Mouse (Mus musculus): ENCODE data around the gene Klhdc7a.

The Klhdc7a gene

DNA sequence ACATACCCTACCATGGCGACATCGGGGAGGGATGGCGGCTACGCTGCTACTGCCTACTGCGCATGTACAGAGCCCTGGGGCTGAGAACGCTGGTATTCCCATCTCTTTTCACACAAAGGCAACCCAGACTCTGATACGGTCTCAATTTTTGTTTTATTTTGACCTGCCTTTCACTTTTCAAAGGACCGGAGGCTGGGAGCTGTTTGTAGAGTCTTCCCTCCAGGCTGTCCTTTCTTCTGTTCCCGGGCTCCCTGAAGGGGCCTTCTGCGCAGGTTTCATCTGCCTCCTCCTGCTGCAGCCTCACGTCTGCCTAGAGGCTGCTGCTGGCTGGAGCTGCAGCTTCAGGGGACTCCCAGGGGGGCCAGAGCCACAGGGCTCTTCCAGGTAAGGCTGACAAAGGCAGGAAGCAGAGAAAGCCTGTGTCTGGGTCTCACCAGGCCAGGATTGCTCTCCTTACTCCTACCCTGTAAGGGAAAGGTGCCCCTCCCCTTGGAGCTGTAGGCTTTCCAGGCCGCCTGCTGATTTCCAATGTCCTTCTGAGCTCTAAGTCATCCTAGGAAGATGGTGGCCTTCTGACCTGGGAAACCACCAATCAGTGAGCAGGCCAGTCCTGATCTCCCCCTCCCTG, 7.6 kb downstream of the Klhdc7a start:
- no peak for DNase-seq (ENCODE audit: low spot score)

DNA sequence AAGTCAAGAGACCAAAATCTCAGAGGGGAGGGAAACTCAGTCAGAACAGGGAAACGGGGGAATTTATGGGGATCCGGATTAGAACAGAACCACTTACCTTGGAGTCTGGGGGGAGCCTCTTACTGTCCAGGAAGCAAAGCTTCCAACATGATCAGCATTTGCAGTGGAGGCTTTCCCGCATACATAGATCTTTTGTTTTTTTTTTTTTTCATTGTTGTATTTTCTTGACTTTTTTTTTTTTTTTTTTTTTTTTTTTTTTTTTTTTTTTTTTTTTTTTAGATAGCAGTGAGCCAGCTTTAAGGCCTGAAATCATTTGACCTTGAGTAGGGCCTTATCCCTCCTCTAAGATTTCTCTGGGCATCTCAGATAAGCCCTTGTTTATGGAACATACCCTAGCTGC, 8.6 kb downstream of the Klhdc7a start:
- no peak for DNase-seq (ENCODE audit: low spot score)

DNA sequence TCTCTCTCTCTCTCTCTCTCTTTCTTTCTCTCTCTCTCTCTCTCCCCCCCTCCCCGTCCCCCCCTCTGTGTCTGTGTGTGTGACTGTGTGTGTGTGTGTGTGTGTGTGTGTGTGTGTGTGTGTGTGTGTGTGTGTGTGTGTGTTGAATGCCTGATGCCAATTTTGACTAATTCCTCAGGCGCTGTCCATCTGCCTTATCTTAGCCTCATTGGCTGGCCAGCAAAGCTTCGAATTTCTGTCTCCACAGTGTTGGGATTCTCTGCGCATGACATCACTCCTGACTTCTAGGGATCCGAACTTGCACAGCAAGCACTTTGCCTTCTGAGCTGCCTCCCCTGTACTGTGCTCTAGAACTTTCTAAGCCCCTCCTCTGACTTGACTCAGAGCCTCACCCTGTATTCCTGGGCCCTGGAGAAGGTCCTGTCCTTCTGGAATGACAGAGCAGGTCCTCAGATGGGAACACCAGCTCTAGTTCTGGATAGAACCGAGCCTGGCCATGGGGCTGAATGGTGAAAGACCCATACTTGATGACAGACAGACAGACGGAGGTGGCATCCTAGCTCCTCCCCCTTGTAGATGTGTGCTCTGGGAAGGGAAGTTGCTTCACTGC, 16.8 kb downstream of the Klhdc7a start:
- DNase-seq (ENCODE audit: low spot score), result no peak

DNA sequence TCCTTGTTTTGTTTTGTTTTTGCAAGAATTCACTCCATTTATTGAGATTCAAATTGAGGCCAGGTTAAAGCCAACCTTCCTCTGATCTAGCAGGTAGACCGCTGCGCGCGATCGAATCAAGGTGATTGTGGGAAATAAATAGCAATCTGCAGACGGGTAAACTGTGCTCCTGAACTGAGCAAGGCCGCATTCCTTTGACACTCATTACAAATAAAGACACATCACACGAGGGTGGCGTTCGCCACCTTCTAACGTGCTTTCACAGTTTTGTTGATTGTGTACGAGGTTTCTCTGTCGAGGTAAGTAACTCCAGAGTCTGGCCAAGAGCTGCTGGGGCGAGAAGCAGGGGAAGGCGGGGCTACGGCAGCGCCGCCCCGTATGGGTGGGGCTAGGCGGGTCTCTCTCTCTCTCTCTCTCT, 17.4 kb downstream of the Klhdc7a start:
- DNase-seq (ENCODE audit: low spot score), result no peak

DNA sequence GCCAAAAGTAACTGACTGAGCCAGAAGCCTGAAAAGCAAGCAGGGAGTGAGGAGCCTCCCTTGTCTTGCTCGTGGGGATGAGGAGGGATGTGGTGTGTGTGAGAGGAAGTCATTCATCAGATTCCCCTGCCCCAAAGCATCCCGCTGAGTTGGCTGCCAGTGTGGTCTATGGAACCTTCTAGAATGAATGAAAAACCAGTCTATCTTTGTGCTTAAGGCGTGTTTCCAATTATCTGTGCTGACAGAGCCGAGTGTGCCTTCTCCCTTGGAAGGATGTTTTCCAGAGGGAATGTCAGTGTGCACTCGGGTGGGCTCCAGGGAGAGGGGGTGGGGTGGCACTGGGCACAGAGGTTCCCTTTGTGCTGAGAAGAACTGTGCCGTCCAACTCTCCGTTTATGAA, 19.2 kb downstream of the Klhdc7a start:
- no peak for DNase-seq (ENCODE audit: low spot score)

DNA sequence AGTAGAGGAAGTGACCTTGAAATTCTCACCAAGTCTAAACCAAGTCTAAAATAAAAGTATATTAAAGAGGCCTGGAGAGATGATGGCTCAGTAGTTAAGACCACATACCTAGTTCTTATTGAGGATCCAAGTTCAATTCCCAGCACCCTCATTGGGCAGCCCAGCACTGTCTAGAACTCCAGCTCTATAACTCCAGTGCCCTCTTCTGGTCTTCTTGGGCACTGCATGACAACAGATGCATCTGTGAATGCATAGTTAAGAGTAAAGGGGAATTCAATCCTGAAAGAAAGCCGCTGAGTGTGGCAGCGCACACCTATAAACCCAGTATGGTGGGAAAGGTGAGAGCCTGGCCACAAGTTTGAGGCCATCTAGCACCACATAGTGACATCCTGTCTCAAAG, 20.5 kb downstream of the Klhdc7a start:
- no peak for DNase-seq (ENCODE audit: low spot score)

DNA sequence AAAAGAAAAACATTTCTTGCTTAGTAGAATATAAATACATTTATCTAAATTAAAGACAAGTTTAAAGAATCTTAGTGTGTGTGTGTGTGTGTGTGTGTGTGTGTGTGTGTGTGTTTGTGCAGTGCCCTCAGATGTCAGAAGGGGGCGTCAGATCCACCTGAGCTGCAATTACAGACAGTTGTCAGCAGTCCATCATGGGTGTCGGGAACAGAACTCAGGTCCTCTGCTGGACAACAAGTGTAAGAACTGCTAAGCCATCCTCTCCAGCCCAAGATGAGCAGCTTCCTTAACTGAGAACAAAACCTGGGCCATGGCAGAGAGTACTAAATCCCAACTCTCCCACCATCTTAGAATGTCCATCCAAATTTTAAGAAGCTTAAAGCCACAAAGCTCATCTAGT, 26.0 kb downstream of the Klhdc7a start:
- DNase-seq (ENCODE audit: low spot score), result no peak

DNA sequence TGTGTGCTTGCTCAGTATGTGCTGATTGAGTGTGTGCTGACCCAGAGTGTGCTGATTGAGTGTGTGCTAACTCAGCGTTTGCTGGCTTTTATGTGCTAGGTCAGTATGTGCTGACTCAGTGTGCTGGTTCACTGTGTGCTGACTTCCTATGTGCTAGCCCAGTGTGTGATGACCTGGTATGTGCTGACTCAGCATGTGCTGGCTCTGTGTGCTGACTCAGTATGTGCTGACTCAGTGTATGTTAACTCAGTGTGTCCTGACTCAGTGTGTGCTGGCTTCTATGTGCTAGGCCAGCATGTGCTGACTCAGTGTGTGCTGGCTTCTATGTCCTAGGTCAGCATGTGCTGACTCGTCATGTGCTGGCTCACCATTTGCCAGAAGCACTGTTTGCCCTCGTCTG, 32.3 kb downstream of the Klhdc7a start:
- no peak for DNase-seq (ENCODE audit: low spot score)

DNA sequence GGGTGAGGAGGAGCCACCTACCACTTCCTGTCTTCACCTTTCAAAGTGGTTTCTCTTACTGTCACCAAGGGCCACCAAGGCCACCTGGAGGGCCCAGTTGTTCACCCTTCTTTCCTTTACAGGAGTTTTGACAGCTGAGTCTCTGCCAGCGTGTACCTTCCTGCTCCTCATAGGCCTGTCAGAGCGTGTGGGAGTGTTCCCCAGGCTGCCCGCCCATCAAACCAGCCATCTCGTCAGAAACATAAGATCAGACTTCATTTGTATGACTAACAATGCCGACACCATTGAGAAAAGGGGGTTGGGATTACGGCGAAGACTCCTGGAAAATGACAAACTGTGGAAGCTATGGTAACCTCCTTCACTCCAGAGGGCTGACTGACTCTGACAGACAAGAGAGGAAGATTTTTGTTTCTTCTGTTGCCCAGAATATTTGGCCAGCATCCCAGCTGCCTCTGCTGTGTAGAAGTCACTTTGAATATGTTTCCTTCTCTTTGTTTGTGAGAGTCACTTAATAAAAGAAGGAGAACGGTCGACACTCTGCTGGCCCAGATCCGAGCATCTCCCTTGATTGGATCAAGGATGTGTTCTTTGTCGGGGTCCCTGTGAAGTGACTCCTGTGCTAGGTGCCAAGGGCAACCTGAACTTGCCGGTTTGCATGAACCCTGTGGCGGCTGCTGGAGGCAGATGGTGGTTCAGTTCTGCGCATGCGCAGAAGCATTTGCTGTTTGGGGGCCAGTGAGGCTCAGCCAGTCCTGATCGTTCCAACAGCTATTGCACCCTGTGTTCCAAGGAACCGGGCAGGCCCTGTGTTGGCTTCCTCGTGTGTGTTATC, 34.6 kb downstream of the Klhdc7a start:
- DNase-seq (ENCODE audit: low spot score), result no peak

DNA sequence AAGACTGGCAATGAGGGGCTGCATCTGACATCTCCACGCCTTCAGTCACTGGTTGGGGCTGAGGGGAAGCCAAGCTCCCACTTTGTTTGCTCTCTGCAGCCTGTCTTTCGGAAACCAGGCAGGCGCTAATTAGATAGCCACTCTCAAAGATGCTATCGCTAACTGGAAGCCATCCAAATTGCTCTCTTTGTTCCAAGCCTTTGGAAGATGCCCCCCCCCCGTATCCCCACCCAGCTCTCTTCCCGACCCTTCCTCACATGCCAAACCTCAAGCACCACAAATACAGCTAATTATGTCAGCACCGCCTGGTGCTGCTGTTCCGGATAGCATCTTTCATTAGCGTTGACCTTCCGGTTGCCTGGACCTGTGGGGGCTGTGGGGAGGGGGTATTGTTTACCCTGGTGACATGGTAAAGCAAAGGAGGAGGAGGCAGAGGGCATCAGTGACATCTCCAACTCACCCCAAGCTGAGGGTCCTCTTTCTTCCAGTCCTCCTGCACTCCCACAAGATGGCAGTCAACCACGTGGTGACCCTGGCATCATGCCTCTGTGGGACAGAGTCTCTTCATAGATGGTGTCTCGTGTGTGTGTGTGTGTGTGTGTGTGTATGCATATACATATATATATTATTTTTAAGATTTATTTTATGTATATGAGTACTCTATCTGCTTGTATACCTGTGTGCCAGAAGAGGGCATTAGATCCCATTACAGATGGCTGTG, 35.9 kb downstream of the Klhdc7a start:
- DNase-seq (ENCODE audit: low spot score), result no peak

DNA sequence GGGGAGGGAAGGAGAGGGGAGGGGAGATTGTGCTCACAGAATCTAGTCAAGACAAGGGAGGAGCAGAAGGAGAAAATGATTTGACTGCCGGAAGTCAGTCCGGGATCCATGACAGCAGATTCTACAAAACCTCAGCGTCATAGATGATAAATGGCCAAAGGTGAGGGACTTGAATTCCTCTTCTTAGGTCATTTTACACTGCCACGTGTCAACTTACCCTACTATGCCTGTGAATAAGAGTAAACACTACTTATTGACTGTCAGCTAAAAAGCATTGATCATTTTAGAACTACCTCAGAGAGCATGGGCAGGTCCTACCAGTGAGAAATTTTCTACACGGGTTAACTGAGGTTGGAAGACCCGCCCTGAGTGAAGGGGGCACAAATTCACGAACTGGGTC, 36.9 kb downstream of the Klhdc7a start:
- DNase-seq (ENCODE audit: low spot score), result no peak

DNA sequence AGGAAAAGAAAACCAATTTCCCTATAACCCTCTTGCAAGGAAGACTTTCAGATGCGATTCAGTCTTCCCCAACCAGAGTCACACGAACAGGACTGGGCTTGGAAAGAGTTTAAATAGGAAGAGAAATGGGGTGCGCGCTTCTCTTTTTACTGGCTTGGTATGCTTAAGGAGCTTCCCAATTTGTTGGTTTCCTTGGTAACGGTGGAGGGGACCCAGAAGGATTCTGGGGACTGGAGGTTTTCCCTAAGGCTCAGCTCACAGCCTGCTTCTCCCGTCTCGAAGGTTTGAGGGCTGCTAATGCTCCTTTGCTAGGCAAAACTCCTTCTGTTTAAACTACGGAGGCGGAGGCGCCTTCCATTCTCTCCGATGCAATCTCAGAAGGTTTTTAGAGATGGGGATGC, 41.7 kb downstream of the Klhdc7a start:
- no peak for DNase-seq (ENCODE audit: low spot score)

DNA sequence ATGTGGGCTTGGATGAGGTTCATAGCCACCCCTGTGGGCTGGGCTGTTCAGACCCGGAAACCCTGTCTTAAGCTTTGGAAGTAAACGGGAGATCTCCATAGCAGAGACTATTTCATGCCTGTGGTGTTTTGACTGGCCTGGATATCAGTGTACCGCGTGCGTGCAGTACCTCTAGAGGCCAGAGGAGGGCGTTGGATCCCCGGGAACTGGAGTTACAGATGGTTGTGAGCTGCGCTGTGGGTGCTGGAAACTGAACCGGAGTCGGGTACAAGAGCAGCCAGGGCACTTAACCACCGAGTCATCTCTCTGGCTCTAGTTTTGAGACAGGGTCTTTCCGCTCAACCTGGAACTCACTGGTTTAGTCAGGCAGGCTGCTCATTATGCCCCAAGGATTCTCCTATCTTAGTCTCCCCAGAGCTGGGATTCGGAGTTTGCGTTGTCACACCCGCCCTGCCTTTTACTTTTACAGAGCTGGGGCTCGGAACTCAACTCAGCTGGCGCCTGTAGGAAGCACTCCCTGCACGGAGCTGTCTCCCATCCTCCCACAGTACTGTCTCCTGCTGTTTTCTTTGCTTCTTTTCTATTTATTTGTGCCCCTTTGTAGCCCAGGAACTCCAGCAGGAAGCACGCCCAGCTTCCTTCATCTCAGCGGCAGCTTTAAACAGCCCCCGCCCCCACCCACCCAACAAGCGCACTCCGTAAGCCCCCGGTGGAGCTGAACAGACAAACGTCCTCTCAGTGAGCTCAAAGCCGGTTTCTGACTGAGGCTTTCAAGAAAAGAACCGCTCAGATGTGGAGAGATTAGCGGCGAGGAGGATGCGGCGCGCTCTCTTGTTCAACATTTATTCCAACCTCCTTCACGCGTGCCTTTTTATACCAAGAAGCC, 42.3 kb downstream of the Klhdc7a start:
- no peak for DNase-seq (ENCODE audit: low spot score)

DNA sequence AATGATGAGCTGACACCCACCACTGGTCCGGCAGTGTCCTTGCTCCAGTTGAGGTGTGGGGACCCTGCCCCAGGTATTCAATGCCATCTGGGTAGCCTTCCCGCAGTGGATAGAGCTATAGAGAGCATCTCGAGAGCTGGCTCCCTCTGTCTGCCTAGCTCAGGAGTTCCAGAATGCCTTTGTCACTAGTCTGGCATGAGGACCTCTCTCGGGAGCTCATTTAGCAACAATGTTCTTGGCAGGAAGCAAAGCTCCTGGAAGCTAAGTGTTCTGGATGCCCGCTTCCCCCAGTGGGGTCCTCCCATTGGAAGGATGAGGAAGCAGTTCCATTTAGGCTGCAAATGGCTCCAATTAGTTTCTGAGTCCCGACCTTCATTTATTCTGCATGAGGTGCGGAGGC, 51.1 kb downstream of the Klhdc7a start:
- no peak for DNase-seq (ENCODE audit: low spot score)
